Mouse (Mus musculus) heart, postnatal 0 days (tissue): Measurements from ENCODE around the gene Xrra1.

Experiments
- CTCF ChIP-seq: IDR thresholded peaks from 2 replicates; pipeline ENCODE4 v1.5.1; 2016; ENCODE audit warnings: antibody characterized with exemption, control low read depth, low read depth
- EP300 ChIP-seq: IDR thresholded peaks from 2 replicates; pipeline ENCODE4 v1.6.1; 2016; ENCODE audit warnings: antibody characterized with exemption, low read depth

- TF ChIP-seq CTCF: no peak
- no peak for TF ChIP-seq EP300
Measured at GRCm38 (mm10) chr7:99824649-99825483, 34.0 kb upstream of the Xrra1 start.
